Mouse (Mus musculus) monocyte, adult 2 months (primary cell): Measurements from ENCODE around the gene Jmjd8.
"Not testable (repeated sequence)": the region's sequence is repeated elsewhere in the genome, so short reads cannot be mapped to it uniquely, and the experiment has no call there.

Source experiments
- DNase-seq, 2 experiments: peaks; one replicate each; pipeline ENCODE4 v3.0.0; 2022; ENCODE audit warnings: low spot score in 2 of 2, low read depth in 1 of 2

Jmjd8 gene

DNA sequence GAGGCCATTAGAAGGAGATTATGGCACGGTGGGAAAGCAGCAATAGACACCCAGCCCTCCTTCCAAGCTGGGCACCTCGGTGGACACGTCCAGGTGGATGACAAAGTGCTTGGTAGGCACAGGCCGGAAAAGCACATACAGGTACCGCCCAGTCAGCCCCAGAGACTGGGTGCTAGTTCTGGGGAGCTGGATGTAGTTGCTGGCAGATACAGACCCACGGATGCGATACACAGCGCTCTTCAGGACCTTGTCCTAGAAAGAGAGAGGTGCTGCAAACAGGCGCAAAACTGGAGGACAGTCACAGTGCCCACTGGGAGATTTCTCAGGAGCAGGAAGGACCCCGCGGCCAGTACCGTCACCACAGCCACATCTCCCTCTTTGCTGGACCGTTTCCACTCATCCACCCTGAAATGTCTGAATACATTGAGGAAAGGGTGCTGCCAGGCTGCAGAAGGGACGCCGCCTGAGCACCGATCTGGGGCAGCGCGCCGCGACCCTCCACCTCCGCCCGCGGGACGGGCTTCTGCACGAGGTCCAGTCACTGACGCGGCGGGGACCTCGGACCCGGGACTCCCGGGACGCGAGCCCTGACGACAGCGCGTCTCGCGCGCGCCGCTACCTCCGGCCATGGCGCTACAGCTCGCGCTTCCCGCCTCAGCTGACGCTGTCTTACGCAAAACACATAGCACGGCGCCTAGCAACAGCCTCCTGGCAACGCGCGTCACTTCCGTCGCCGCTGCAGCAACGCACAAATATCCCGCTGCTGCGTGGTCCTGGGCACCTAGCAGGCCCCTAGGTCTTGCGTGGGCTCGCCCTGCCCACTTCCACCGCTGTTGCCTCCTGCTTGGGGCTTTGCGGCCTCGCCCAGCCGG lies 32.4 kb downstream of the Jmjd8 start, which contains the start of gene Wdr90:
TSS of gene Wdr90 (minus strand) at position 670 of the 872 bp plus-strand sequence.
- peak; percentile 69 to 81 for DNase-seq

DNA sequence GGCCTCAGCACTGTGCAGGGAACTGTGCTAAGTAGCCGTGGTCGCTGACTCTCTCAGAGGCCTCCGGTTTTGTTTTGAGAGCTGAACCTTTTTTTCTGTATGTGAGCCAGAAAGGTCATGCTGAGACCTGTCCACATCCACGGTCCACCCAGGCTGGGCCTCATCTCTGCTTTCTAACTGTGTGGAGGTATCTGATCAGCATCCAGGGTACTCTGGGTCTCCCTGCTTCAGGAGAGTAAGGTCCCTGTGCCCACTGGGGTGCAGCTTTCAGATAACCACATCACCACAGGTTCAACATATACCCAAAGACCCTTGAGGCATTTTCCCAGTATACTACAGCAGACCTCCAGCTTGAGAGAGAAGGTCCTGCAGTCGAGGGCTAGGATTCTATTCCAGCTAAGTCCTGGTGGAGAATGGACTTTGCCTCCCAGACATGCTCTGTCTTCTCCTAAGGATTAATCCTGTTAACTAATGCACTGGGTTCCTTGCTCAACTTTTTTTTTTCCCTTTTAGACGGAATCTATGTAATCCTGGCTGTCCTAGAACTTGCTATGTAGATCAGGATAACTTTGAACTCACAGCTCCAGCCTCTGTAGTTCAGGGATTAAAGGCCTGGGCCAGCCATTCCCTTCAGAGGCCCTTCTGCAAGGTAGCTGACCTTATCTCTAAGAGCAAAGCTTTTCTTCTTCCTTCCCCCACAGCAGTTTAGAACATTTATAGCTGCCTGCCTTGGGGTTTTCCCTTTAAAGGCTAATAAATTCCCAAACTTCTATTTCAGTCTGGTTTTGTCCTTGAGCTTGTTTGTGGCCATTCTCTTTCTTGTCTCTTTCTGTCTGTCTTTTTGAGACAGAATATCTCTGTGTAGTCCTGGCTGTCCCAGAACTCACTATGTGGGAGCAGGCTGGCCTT lies 33.3 kb downstream of the Jmjd8 start:
- DNase-seq, result no peak

DNA sequence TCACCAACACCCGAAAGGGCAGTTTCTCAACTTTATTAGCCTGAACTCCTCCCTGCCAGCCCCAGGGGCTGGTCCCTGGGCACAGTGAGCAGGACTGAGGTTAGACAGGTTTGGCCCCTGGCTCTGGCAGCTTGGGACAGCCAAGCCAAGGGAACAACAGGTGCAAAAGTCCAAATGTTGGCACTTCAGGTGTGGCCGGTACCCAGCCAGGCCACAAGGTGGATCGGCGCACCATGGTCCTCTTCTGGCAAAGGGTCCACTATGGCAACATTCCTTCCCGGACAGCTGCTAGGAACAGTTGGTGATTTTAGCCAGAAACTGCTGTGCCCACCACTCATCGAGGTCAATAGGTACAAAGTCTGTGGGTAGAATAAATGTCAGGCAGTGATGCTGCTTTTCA lies 35.0 kb downstream of the Jmjd8 start:
- DNase-seq, result no peak

DNA sequence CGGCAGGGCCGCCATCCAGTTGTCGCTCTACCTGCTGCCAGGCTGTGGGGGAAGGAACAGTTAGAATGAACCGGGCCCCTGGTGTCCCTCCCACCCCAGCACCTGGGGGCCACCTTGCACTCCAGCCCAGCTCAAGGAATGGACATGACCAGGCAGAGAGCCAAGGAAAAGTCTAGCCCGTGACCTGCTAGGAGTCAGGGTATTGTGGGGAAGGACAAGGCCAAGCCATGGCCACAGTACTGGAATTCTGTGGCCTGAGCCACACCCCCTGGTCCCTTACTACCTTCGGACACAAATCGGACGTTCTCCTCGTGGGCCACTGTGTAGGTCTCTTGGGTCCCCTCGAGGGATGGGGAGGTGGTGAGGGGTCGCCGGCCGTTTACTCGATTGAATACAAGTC lies 35.6 kb downstream of the Jmjd8 start:
- DNase-seq, result no peak

DNA sequence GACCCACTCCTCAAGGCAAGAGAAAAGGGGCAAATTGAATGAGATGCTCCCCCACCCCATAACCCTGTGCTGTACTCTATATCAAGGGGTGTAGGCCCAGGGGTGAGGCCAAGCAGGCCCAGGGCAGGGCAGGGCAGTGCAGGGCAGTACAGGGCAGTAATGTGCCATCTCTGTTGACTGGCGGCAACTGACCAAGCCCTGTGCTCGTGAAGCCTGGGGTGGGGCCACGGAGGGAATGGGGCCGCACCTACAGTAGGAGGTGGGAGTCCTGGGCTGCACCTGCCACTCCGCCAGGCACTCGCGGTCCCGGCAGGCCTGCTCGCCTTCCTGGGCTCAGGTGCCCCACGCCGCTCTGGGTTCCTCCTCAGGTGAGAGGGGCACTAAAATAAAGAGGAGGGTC lies 36.6 kb downstream of the Jmjd8 start:
- DNase-seq, result no peak

DNA sequence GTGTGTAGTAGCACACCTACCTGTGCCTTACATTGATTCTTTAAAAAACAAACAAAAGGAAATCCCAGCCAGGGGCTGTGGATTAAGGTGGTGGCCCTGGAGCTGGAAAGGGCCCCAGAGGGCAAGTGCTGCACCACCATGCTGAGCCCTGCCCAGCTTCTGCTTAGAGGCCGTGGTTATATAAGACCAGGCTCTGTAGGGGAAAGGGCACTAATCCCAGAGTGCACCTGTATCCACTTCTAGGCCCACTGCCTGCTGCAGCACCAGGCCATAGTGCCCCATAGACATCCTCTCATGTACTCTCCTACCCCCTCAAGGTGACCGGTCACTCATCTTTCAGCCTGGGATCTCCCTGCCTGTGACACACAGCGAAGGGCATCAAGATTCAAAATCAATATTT lies 37.5 kb downstream of the Jmjd8 start:
- DNase-seq, result no peak

DNA sequence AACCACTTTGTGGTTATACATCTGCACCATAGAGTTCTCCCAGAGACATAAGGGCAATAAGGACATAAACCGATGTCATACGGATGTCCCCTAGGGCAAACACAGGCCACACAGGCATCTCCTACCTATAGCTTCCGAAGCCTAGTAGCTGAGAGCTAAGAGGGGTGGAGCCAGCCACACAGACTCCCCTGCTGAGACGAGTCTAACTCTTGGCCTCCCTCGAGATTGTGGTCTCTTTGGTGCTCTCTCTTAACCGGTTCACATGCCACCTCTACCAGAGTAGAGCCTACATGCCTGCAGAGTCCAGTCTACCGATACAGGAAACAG lies 38.8 kb downstream of the Jmjd8 start:
- no peak for DNase-seq

DNA sequence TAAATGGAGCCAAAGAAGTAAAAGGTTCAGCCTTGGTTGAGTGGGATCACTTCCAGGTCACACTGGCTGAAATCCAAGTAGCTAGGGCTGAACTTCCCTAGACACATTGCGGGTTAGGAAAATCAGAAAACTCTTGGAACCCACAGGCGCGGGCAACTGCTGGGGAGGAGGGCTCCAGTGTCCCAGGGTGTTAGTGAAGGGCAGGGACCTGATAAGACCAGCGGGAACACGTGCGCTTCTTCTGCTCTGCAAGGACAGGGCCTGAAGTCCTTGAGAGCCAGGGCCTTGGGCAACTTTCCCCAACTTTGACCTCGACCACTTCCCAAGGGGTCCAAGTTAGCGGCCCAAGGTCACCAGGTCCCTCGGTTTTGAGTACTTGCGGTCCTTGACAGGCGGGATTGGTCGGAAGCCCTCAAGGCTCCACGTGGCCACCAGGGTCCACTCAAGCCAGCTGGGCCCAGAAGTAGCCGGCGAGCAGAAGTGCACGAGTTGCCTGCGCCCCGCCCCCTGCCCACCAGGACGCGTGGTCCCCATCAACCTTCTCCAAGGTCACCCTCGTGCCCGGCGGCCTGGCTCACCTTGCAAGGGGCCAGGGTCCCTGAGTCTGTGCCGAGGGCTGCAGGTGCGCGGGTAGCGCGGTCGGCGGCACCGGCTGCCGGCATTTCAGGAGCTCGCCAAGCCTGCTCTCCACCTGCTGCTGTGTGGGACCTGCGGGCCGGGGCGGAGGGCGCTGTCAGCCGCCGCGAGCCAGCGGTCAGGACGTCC lies 39.4 kb downstream of the Jmjd8 start:
- DNase-seq, result no peak

DNA sequence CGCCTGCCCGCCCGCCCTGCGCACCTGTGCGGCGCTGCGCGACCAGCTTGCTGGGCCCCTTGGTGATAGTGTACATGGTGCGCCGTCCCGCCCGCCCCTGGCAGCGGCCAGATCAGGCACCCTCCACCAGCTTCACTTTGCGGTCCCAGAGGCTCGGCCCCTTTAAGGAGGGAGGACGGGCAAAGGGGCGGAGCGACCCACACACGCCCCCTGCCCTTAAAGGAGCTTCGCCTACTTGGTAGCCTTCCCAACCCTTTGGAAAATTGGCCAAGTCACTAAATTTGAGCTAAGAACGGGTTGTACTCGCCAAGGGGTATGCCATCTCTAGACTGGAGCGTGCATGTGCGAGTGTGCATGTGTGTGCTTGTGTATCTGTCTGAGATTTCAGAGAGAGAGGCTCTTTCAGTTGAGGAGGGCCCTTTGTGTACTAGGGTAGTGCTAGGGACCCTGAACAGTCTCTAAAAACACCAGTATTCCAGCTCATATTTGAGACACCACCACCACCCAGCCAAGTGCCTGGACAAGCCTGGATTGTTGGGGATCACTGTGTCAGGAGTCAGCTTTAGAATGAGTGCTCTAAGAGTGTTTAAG lies 40.0 kb downstream of the Jmjd8 start, which contains the start of gene Mcrip2:
TSS of gene Mcrip2 (minus strand) at position 164 of the 591 bp plus-strand sequence.
- DNase-seq, result peak in 1 of 2 experiments; percentile 31

DNA sequence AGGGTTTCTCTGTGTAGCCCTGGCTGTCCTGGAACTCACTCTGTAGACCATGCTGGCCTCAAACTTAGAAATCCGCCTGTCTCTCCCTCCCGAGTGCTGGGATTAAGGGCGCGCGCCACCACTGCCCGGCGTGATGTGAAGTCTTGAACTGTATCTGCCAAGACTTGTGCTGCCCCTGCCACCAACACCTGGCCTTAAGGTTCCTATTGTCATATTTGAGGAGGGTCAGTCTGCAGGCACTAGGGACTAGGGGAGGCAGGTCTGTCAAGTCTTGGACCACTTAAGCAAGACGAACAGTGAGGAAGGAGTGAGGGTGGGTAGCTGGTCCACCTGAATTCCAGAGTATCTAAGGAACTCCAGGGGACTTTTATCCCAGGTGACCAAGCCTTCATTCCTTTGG lies 40.8 kb downstream of the Jmjd8 start:
- DNase-seq, result no peak

DNA sequence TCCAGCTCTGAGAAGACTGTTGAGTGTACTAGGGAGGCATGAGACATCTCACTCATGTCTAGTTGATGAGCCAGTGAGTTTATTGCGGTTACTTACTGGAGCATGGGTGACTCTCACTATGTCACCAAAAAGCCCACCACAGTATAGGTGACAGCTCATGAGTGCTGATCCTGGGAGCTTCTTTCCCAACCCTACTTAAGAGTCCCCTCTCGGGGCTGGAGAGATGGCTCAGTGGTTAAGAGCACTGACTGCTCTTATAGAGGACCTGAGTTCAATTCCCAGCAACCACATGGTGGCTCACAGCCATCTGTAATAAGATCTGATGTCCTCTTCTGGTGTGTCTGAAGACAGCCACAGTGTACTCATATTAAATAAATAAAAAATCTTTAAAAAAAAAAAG lies 41.3 kb downstream of the Jmjd8 start:
- DNase-seq, result no peak

DNA sequence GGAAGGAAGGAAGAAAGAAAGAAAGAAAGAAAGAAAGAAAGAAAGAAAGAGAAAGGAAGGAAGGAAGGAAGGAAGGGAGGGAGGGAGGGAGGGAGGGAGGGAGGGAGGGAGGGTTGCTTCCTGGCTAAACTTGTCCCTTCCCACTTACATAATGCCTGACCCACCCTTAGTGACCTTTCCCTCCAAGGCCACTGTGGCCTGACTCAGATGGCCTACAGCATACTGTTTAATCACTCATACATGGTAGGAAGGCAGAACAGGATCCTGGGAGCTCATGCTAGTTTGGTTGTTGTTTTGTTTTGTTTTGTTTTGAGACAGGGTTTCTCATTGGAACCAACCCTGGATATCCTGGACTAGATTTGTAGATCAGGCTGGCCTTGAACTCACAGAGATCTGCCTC lies 42.9 kb downstream of the Jmjd8 start:
- DNase-seq, result not testable (repeated sequence)

DNA sequence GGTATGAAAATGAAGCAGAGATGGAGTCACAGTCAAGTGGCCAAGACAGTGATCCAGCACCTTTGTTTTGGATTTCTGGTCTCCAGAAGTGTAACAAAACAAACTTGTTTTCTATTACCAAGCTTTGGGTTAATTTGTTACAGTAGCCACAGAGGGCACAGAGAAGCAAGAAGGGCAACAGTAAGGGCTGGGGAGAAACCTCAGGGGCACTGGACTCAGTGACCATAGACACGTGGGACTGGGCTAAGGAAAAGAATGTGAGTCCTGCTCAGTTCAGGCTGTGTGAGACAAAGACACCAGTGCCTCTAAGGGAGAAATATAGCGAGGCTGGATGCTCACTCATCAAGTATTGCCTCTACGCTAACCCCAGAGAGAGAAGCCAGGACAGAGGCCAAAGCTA lies 44.0 kb downstream of the Jmjd8 start:
- DNase-seq, result no peak

DNA sequence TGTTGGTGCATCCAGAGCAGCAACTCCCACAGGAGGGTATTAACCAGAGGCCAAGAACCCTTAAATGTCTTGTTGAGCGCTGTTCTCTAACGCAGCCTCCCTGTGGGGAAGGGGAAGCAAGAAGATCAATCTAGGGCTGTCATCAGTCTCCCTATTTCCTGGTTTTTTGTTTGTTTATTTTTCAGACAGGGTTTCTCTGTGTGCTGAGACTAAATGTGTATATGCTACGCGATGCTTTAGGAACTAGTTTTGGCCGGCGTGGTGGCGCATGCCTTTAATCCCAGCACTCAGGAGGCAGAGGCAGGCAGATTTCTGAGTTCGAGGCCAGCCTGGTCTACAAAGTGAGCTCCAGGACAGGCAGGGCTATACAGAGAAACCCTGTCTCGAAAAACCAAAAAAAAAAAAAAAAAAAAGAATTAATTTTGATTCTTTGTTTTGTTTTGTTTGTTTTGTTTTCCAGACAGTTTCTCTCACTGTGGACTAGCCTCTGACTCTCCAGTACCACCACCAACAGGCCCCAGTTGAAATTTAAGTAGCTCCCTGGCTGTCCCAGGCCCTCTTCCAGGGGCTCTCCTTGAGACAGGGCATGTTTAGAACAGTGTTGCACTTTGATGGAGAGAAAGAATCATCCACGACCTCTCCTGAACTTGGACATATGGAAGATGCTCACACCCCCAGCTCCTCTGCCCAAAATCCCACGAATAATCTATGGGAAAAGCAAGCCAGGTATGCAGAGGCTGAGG lies 44.9 kb downstream of the Jmjd8 start:
- DNase-seq, result no peak

DNA sequence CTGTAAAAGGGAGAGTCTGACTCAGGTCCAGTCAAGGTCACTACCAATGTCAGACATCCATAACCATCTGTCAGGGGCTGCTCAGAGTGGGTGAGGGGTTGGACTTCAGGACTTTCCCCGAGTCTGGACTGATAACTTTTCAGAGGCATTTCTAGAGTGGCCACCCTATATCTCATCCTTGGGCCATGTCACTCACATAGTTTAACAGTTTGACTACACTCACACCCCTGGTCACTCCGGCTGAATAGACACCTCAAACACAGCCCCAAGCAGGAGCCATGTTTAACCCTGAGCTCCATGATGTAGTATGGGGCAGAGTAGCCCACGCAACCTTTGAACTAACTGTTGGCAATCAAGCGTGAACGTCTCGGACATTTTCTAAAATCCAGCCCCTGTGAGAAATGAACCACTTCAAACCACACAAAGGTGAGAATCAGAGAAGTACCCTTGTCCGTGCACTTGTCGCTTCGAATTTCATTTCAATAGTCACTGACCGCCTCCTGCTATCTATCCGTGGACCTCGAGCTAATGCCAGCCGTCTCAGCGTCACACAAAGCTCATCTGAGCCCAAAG lies 45.6 kb downstream of the Jmjd8 start:
- DNase-seq, result no peak

DNA sequence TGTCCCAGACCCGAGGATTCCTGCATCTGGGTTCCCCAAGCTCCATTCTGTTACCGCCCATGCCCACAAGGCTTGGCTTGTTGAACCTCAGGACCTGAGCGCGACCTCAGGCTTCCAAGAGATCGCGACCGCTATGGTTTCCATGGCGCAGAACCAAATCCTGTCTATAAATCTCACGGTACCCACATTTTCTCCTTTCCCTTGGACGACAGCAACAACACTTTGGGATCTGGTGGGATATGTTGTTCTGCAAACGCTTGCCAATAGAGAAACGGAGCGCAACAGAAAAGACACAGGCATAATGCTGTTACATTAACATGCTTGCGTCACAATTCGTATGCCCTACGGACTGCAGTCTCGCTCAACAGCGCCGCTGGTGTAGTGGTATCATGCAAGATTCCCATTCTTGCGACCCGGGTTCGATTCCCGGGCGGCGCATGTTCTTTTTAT lies 46.1 kb downstream of the Jmjd8 start, which contains the start of gene Mettl26:
TSS of gene Mettl26 (plus strand) at position 354 of the 450 bp plus-strand sequence.
- peak; percentile 79 to 92 for DNase-seq

DNA sequence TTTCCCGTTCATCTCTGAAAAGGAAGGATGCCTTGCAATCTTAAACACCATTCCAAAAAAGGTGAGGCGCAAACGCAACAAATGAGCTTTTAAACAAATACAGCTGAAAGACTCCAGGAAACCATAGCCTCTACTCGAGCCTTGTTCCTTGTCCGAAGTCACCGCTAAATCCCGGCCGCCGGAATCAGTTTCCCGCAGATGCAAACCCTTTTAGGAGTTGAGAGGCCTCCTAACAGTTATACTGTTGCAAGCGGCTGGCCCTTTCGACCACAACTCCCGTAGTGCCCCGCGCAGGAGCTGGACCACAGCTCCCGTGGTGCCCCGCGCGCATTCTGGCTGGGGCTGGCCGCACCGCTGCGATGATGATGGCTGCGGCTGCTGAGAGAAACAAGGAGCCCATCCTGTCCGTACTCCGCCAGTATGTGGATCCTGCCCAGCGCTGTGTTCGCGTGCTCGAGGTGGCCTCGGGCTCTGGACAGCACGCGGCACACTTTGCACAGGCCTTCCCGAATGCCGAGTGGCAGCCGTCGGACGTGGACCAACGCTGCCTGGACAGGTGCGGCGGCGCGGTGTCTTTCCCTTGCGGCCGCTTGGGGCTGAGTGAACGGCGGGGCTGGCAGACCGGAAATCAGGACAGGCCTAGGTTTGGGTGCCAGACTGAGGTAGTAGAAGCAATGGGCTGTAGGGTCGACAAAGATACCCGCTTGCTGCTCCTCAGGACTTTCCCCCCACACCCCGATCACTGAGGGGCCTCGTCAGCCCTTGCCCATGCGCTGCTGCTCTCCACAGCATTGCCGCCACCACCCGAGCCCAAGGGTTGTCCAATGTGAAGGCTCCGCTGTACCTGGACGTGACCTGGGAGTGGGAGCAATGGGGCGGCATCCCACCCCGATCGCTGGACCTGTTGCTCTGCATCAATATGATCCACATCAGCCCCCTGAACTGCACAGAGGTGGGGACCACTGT lies 46.8 kb downstream of the Jmjd8 start:
- peak; percentile 42 to 69 for DNase-seq

DNA sequence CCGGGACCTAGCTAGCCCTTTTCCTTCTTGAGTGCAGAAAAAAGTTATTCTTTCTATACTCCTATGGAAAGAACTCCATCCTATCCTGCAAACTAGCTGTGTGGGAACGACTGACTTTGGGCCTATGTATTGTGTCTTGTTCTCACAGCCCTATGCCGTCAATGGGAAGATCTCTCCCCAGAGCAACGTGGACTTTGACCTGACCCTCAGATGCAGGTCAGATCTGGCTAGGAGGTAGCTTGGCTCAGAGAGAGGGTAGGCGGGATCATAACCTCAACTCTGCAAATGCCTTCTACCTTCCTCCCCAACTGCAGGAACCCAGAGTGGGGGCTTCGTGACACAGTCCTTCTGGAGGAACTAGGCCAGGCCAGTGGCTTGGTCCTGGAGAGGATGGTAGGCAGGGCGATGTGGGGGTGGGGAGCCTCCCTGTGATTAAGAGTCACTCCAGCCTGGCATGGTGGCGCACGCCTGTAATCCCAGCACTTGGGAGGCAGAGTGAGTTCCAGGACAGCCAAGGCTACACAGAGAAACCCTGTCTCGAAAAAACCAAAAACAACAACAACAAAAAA lies 47.8 kb downstream of the Jmjd8 start:
- DNase-seq, result no peak
